Mouse (Mus musculus) C2C12 (cell line): ENCODE data around the gene Sox5. TPM values are rescaled to one million over a fixed set of nuclear protein-coding genes. Genes with fewer than 3 reads are reported as not detected.

Source experiments
- H3K27me3 ChIP-seq: one replicate; pipeline ENCODE4 v1.6.1; 2011; ENCODE audit not compliant: control insufficient read depth, insufficient read depth, insufficient read length
- H3K36me3 ChIP-seq: one replicate; pipeline ENCODE4 v1.6.1; 2011; ENCODE audit not compliant: control insufficient read depth, insufficient read depth
- H3K4me3 ChIP-seq: one replicate; pipeline ENCODE4 v1.5.1; 2011; ENCODE audit warnings: mild to moderate bottlenecking, control low read depth; ENCODE audit not compliant: poor library complexity, insufficient read depth, severe bottlenecking
- H3K79me2 ChIP-seq: one replicate; pipeline ENCODE4 v1.6.1; 2011; ENCODE audit not compliant: control insufficient read depth, insufficient read depth
- H3K79me3 ChIP-seq: one replicate; pipeline ENCODE4 v1.6.1; 2011; ENCODE audit warnings: low read depth, control low read depth
- H3ac ChIP-seq: one replicate; pipeline ENCODE3; 2011; ENCODE audit warnings: low read depth; ENCODE audit not compliant: control insufficient read depth, insufficient read length
- CEBPB ChIP-seq: IDR thresholded peaks from one replicate; pipeline ENCODE4 v1.6.1; 2011; ENCODE audit warnings: low read depth, mild to moderate bottlenecking, control low read depth, moderate library complexity
- CTCF ChIP-seq: IDR thresholded peaks from one replicate; pipeline ENCODE4 v1.5.1; 2011; ENCODE audit not compliant: control insufficient read depth, insufficient read depth, insufficient read length
- FOSL1 ChIP-seq: IDR thresholded peaks from one replicate; pipeline ENCODE4 v1.8.0; 2011; ENCODE audit warnings: mild to moderate bottlenecking, low read length; ENCODE audit not compliant: poor library complexity, insufficient read depth, severe bottlenecking
- MAX ChIP-seq: IDR thresholded peaks from one replicate; pipeline ENCODE4 v1.6.1; 2011; ENCODE audit warnings: mild to moderate bottlenecking, control low read depth
- MYOD1 ChIP-seq: IDR thresholded peaks from one replicate; pipeline ENCODE4 v1.6.1; 2011; ENCODE audit warnings: low read depth; ENCODE audit not compliant: control insufficient read depth, insufficient read length
- MYOG ChIP-seq: IDR thresholded peaks from one replicate; pipeline ENCODE4 v1.6.1; 2011; ENCODE audit not compliant: control insufficient read depth, insufficient read length; ENCODE audit errors: extremely low read depth
- USF1 ChIP-seq: IDR thresholded peaks from one replicate; pipeline ENCODE4 v1.6.1; 2011; ENCODE audit warnings: low read depth, mild to moderate bottlenecking, control low read depth, moderate library complexity
- polyA plus RNA-seq: library from polyadenylated mRNA; unstranded; fragments of >200 nt; fragmentation: generic; extraction: Trizol; gene quantifications from one replicate; pipeline ENCODE4 v1.2.1, GENCODE M21; 2012; ENCODE audit warnings: missing spikeins

The Sox5 gene
- polyA plus RNA-seq, 1 experiment = 0.07 TPM

GRCm38 (mm10) chr6:144691298-144692041, 90.3 kb downstream of the Sox5 start:
- no peaks in the 10 kb centered on the region for H3K27me3 ChIP-seq
- no peaks in the 10 kb centered on the region for H3K79me3 ChIP-seq
- no peak overlapping the region for H3ac ChIP-seq
- H3K79me2 ChIP-seq = no peaks in the 10 kb centered on the region
- TF ChIP-seq CTCF (no peak), FOSL1 (no peak), MAX (no peak), MYOD1 (no peak), CEBPB (no peak), USF1 (no peak), MYOG (no peak)
- H3K4me3 ChIP-seq = no peak overlapping the region
- H3K36me3 ChIP-seq = no peaks in the 10 kb centered on the region

GRCm38 (mm10) chr6:144689076-144689475, 92.7 kb downstream of the Sox5 start:
- Histone ChIP-seq H3K27me3 (no peaks in the 10 kb centered on the region), H3K79me3 (no peaks in the 10 kb centered on the region), H3K79me2 (no peaks in the 10 kb centered on the region), H3K36me3 (no peaks in the 10 kb centered on the region), H3K4me3 (no peak overlapping the region), H3ac (no peak overlapping the region)
- TF ChIP-seq USF1 (no peak), CEBPB (peak; percentile 14)

- H3ac ChIP-seq = no peak overlapping the region
- TF ChIP-seq FOSL1 (no peak), MAX (no peak), USF1 (no peak), MYOD1 (no peak), MYOG (no peak), CEBPB (no peak), CTCF (no peak)
Measured at GRCm38 (mm10) chr6:144687681-144688080, 94.1 kb downstream of the Sox5 start.

GRCm38 (mm10) chr6:144681045-144681789, 100.6 kb downstream of the Sox5 start:
- H3ac ChIP-seq = no peak overlapping the region
- no peak for TF ChIP-seq USF1
- no peak for TF ChIP-seq CTCF
- no peak for TF ChIP-seq FOSL1
- no peak for TF ChIP-seq CEBPB
- TF ChIP-seq MYOG = no peak
- no peaks in the 10 kb centered on the region for H3K79me2 ChIP-seq
- no peak overlapping the region for H3K4me3 ChIP-seq
- no peaks in the 10 kb centered on the region for H3K27me3 ChIP-seq
- H3K36me3 ChIP-seq = no peaks in the 10 kb centered on the region
- H3K79me3 ChIP-seq = no peaks in the 10 kb centered on the region

More at GRCm38 (mm10) chr6:144687681-144688080, 94.1 kb downstream of the Sox5 start:
- H3K27me3 ChIP-seq = no peaks in the 10 kb centered on the region
- no peak overlapping the region for H3K4me3 ChIP-seq
- no peaks in the 10 kb centered on the region for H3K79me2 ChIP-seq
- H3K36me3 ChIP-seq = no peaks in the 10 kb centered on the region
- no peaks in the 10 kb centered on the region for H3K79me3 ChIP-seq

GRCm38 (mm10) chr6:144677491-144678133, 104.2 kb downstream of the Sox5 start:
- H3K27me3 ChIP-seq = no peaks in the 10 kb centered on the region
- no peaks in the 10 kb centered on the region for H3K79me3 ChIP-seq
- TF ChIP-seq CTCF (no peak), CEBPB (no peak)
- H3ac ChIP-seq = no peak overlapping the region
- no peaks in the 10 kb centered on the region for H3K79me2 ChIP-seq
- no peaks in the 10 kb centered on the region for H3K36me3 ChIP-seq
- H3K4me3 ChIP-seq = no peak overlapping the region

- Histone ChIP-seq H3K27me3 (no peaks in the 10 kb centered on the region), H3ac (no peak overlapping the region), H3K4me3 (no peak overlapping the region), H3K79me3 (no peaks in the 10 kb centered on the region), H3K79me2 (no peaks in the 10 kb centered on the region), H3K36me3 (no peaks in the 10 kb centered on the region)
- no peak for TF ChIP-seq USF1
- TF ChIP-seq CEBPB = no peak
- TF ChIP-seq MAX = no peak
- no peak for TF ChIP-seq CTCF
- TF ChIP-seq MYOG = no peak
- no peak for TF ChIP-seq FOSL1
- TF ChIP-seq MYOD1 = no peak
Measured at GRCm38 (mm10) chr6:144675111-144675510, 106.7 kb downstream of the Sox5 start.
